Comparison of ENCODE assay signal across 9 mouse cellular contexts in the genomic region with DNA sequence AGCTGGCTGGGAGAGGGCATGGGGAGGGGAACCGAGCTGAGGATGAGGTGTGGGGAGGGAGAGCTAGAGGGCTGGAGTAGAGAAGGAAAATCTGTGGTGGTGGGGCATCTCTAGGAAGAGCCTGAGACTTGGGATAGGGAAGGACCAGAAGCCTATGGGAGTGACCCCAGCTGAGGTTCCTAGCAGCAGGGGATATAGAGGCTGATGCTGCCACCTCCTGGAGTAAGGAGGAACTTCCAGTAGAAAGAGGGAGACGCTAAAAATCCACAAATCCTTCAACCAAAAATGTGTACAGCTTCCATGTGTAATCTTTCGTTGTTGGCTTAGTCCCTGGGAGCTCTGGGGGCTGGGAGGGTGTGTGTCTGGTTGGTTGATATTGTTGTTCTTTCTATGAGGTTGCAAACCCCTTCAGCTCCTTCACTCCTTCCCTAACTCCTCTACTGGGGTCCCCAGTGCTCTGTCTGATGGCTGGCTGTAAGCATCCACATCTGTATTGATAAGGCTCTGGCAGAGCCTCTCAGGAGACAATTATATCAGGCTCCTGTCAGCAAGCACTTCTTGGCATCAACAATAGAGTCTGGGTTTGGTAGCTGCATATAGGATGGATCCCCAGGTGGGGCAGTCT. TPM values are rescaled to one million over a fixed set of nuclear protein-coding genes. Genes with fewer than 3 reads are reported as not detected.
DNase-seq lines count a peak whose midpoint lies in the region; ATAC-seq lines count a peak whose summit lies in the region.
"Had no signal": no experiment of that assay in that cellular context is flagged by ENCODE, and none has a peak within 500 bp of the region (broad histone marks: within the 10 kb centered on the region; RNA-seq: fewer than 3 reads in every experiment).

No protein-coding gene starts in this region.

- peak; percentile 8 for DNase-seq in cerebellum, adult 8-10 months
- DNase-seq in cerebellum, postnatal 25 days = peak; percentile 16 to 33
- DNase-seq in gastrocnemius, adult 8-10 months (ENCODE audit: low spot score in 2 of 2) = peak; percentile 18 to 24
- DNase-seq in left cerebral cortex, adult 8-10 months (ENCODE audit: low spot score in 2 of 2) = peak; percentile 13 to 30
- DNase-seq in right cerebral cortex, postnatal 14 days = peak; percentile 43

- no peak for ATAC-seq in cerebellum, adult (ENCODE audit: insufficient number of reproducible peaks, low FRiP score, low TSS enrichment)
- ATAC-seq in intestine, embryonic 15.5 days = peak; percentile 57; the same call in 1 of the 2 replicates
- peak; percentile 78 for ATAC-seq in megakaryocyte progenitor cell, adult 5-6 weeks (replicated peaks; ENCODE audit: poor library complexity)

- H3K9ac ChIP-seq in intestine, embryonic 15.5 days = no peak overlapping the region

- H3K9me3 ChIP-seq in intestine, embryonic 15.5 days = no peaks in the 10 kb centered on the region
- H3K9me3 ChIP-seq: megakaryocyte, embryonic 14.5 days had no signal

- H3K4me1 ChIP-seq in intestine, embryonic 15.5 days (replicated peaks) = no peaks in the 10 kb centered on the region

- H3K27ac ChIP-seq in intestine, embryonic 15.5 days = no peak overlapping the region

- no peak overlapping the region for H3K4me3 ChIP-seq in intestine, embryonic 15.5 days (replicated peaks)
- H3K4me3 ChIP-seq: megakaryocyte, embryonic 14.5 days had no signal

- no peaks in the 10 kb centered on the region for H3K36me3 ChIP-seq in intestine, embryonic 15.5 days

- no peaks in the 10 kb centered on the region for H3K27me3 ChIP-seq in intestine, embryonic 15.5 days (replicated peaks)

- 5% methylated on average over 3 of the region's 3 CpGs for WGBS in intestine, embryonic 15.5 days

- no peak overlapping the region for H3K4me2 ChIP-seq in intestine, embryonic 15.5 days (replicated peaks)

RNA-seq across cellular contexts. Expression of a gene that starts 3.5 kb away (rescaled TPM):
- total RNA-seq in gastrocnemius, adult 8-10 months (2022) = not detected
- polyA plus RNA-seq in intestine, embryonic 15.5 days (2015; fragmentation: Nextera tagmentation; extraction: Ambion mirVana) = 7.3 and 9.7 TPM in 2 replicates
- under 1 TPM; 0.38 to 0.66 (median 0.49) TPM for total RNA-seq in left cerebral cortex, adult 8-10 months (2022)
- not detected in 2 replicates for total RNA-seq in megakaryocyte progenitor cell, adult 5-6 weeks (2015)
- total RNA-seq in megakaryocyte progenitor cell, adult 5-6 weeks (2017) = 0.27 and 0.83 TPM in 2 replicates

RNA-seq across cellular contexts. Expression of a gene that starts 3.6 kb away (rescaled TPM):
- under 1 TPM; 0.21 to 0.76 (median 0.27) TPM for total RNA-seq in gastrocnemius, adult 8-10 months (2022)
- polyA plus RNA-seq in intestine, embryonic 15.5 days (2015; fragmentation: Nextera tagmentation; extraction: Ambion mirVana) = 7.9 and 9.1 TPM in 2 replicates
- total RNA-seq in left cerebral cortex, adult 8-10 months (2022) = 1 to 10 TPM; 1.3 to 3.0 (median 2.1) TPM
- total RNA-seq in megakaryocyte progenitor cell, adult 5-6 weeks (2015) = 1.5 and 2.1 TPM in 2 replicates
- total RNA-seq in megakaryocyte progenitor cell, adult 5-6 weeks (2017) = 1.0 and 1.1 TPM in 2 replicates

RNA-seq across cellular contexts. Expression of a gene that starts 29.3 kb away (rescaled TPM):
- total RNA-seq in gastrocnemius, adult 8-10 months (2022) = 1 to 10 TPM in 3 of 4 experiments, under 1 TPM in 1; 0.64 to 2.1 (median 1.2) TPM
- 0.23 and 0.29 TPM in 2 replicates for polyA plus RNA-seq in intestine, embryonic 15.5 days (2015; fragmentation: Nextera tagmentation; extraction: Ambion mirVana)
- total RNA-seq in left cerebral cortex, adult 8-10 months (2022) = 1 to 10 TPM; 3.5 to 6.3 (median 4.4) TPM
- not detected in 2 replicates for total RNA-seq in megakaryocyte progenitor cell, adult 5-6 weeks (2015)
- 0.27 TPM in 1 of 2 replicates, not detected in the other for total RNA-seq in megakaryocyte progenitor cell, adult 5-6 weeks (2017)

RNA-seq across cellular contexts. Expression of a gene that starts 35.3 kb away (rescaled TPM):
- total RNA-seq in gastrocnemius, adult 8-10 months (2022) = not detected
- 0.53 and 0.59 TPM in 2 replicates for polyA plus RNA-seq in intestine, embryonic 15.5 days (2015; fragmentation: Nextera tagmentation; extraction: Ambion mirVana)
- total RNA-seq in left cerebral cortex, adult 8-10 months (2022) = 1 to 10 TPM; 1.7 to 2.4 (median 2.1) TPM
- 0.12 and 0.17 TPM in 2 replicates for total RNA-seq in megakaryocyte progenitor cell, adult 5-6 weeks (2015)
- total RNA-seq in megakaryocyte progenitor cell, adult 5-6 weeks (2017) = 0.25 and 0.30 TPM in 2 replicates

RNA-seq across cellular contexts. Expression of a gene that starts 53.7 kb away (rescaled TPM):
- total RNA-seq in gastrocnemius, adult 8-10 months (2022) = 1 to 10 TPM in 1 of 4 experiments, under 1 TPM in 2, not detected in 1; 0.48 to 1.7 (median 0.79) TPM
- 0.81 and 1.5 TPM in 2 replicates for polyA plus RNA-seq in intestine, embryonic 15.5 days (2015; fragmentation: Nextera tagmentation; extraction: Ambion mirVana)
- total RNA-seq in left cerebral cortex, adult 8-10 months (2022) = 10 to 100 TPM in 2 of 4 experiments, 1 to 10 TPM in 2; 6.7 to 15.3 (median 10.6) TPM
- total RNA-seq in megakaryocyte progenitor cell, adult 5-6 weeks (2015) = 0.88 and 1.1 TPM in 2 replicates
- 1.2 and 1.8 TPM in 2 replicates for total RNA-seq in megakaryocyte progenitor cell, adult 5-6 weeks (2017)
